Mouse (Mus musculus): ENCODE measurements around the gene B630019K06Rik.

DNA sequence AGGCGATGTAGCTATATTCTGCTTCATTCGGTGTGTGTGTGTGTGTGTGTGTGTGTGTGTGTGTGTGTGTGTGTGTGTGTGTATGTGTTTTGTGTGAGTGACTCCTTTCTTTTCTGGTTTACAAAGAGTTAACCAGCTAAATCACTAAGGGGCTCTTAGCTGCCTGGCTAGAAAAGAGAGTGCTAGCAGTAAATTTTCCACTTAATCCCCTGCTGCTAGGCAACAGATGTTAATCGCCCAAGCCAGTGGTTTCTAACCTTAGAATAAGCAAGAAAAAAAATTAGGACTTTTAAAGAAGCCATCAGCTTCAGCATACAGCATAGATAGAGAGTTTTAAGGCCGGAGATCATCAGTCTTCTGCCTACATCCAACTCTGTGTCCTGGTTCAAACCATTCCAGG lies 35.1 kb downstream of the B630019K06Rik start:
- no peak for TF ChIP-seq MAFK (IDR thresholded peaks at IDR 0.05; ENCODE audit: insufficient read depth, low read depth, low read length)
- TF ChIP-seq HCFC1 (IDR thresholded peaks at IDR 0.05; ENCODE audit: borderline replicate concordance, insufficient read depth, low read length), result no peak

Data from ES-E14 (cell line).